Mouse (Mus musculus): ENCODE results near the gene D630003M21Rik. TPM values are rescaled to one million over a fixed set of nuclear protein-coding genes. Genes with fewer than 3 reads are reported as not detected.

The D630003M21Rik gene
- polyA plus RNA-seq (2015; fragmentation: Nextera tagmentation; extraction: Ambion mirVana) = 1.9 and 2.1 TPM in 2 replicates

DNA sequence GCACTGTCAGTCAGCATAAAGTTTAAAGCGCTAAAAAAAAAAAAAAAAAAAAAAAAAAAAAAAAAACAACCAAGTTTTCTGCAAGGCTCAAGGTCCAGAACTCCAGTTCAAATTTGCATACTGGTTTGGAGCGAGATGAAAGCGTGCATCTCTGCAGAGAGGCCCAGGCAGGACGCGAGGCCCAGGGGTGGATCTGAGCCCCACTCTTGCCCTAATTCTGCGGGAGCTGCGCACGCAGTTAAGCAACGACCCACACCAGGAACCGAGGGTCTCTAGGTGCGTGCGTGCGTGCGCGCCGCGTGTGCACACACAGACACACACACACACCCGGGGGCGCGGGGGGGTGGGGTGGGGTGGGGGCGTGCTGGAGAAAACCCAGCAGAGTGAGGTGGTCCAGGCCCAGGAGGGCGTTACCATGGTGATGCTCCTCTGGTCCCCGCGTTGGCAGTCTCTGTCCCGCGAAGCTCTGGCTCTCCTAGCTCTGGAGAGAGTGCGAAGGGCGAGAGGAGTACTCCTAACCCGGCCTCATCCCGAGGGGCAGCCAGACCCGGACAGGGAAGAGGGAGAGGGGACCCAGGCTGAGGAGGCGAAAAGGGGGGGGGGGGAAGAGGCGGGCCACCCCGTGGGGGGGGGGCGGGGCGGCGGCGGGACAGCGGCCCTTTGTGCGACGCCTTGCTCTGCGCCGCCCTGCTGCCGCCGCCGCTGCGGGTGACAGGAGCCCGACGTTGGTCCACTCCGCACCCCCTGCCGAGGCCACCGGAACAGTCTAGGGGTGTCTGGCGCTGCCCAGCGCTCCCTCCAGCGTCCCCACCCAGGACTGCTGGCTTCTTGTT is at the start of gene D630003M21Rik:
Gene D630003M21Rik (minus strand): TSS at position 553 of the 833 bp plus-strand sequence.
- no peaks in the 10 kb centered on the region for H3K9me3 ChIP-seq (ENCODE audit: control insufficient read depth, low read length)
- H3K27me3 ChIP-seq (replicated peaks; ENCODE audit: control insufficient read depth, insufficient read depth, low read length) = no peaks in the 10 kb centered on the region
- H3K4me2 ChIP-seq (ENCODE audit: low read length) = peak within 1 kb of the TSS; percentile 76
- peak within 1 kb of the TSS; percentile 49 for H3K4me3 ChIP-seq (ENCODE audit: low read length)
- H3K9ac ChIP-seq (ENCODE audit: low read depth, low read length) = peak within 1 kb of the TSS; percentile 73
- peak within 1 kb of the TSS; percentile 29; the same call in 1 of the 2 replicates for H3K27ac ChIP-seq (ENCODE audit: low read depth, low read length)
- ATAC-seq = peak; percentile 87
- WGBS = under 1% methylated on average over 37 of the region's 55 CpGs
- H3K36me3 ChIP-seq (ENCODE audit: control insufficient read depth, insufficient read depth, low read length) = no peaks in the 10 kb centered on the region
- peaks cover 13% of the 10 kb centered on the region for H3K4me1 ChIP-seq (ENCODE audit: control insufficient read depth, insufficient read depth, low read depth, low read length)

DNA sequence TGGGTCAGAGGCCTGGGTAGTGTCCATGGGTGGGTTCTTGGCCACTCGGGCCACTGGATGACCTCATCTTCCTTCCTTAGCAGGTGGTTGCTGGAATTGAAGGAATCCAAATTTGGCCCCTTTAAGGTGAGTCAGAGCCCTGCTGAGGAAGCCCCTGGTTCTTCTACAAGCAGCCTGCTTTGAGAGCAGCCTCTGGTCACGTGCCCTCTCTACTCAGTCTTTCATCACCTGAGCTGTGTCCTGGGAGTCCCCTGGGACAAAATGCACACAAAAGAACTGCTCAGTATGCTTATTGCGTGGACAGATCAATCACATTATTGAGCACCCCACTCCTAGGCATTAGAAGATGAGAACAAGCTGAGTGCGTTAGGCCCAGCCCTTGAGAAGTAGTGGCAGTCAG is 47.9 kb upstream of the D630003M21Rik start:
- Histone ChIP-seq H3K27me3 (replicated peaks; ENCODE audit: control insufficient read depth, insufficient read depth, low read length) (no peaks in the 10 kb centered on the region), H3K27ac (ENCODE audit: low read depth, low read length) (no peak overlapping the region), H3K4me1 (ENCODE audit: control insufficient read depth, insufficient read depth, low read depth, low read length) (no peaks in the 10 kb centered on the region), H3K9me3 (ENCODE audit: control insufficient read depth, low read length) (no peaks in the 10 kb centered on the region), H3K4me2 (ENCODE audit: low read length) (no peak overlapping the region), H3K4me3 (ENCODE audit: low read length) (no peak overlapping the region), H3K36me3 (ENCODE audit: control insufficient read depth, insufficient read depth, low read length) (no peaks in the 10 kb centered on the region), H3K9ac (ENCODE audit: low read depth, low read length) (no peak overlapping the region)
- WGBS = 82% methylated on average over 4 of the region's 4 CpGs
- ATAC-seq = no peak

DNA sequence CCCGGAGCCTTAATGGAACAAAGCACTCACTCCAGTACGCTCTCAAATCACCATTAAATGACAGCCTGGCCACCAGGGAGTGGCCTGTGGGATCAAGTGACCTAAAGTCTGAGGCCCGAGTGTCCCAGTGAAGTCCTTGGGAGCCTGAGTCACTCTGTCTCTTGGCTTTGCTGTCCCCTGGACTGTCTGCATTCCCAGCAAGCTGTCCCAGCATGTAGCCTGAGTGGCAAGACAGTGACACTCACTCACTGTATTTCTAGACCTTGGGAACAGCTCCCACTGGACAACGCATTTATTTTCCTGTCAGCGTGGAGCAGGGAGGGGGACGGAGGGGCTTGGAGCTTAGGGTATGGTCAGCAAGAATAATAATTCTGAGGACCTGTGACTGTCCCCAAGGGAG is 47.4 kb upstream of the D630003M21Rik start:
- Histone ChIP-seq H3K9me3 (ENCODE audit: control insufficient read depth, low read length) (no peaks in the 10 kb centered on the region), H3K4me2 (ENCODE audit: low read length) (no peak overlapping the region), H3K27me3 (replicated peaks; ENCODE audit: control insufficient read depth, insufficient read depth, low read length) (no peaks in the 10 kb centered on the region), H3K9ac (ENCODE audit: low read depth, low read length) (no peak overlapping the region), H3K27ac (ENCODE audit: low read depth, low read length) (no peak overlapping the region), H3K36me3 (ENCODE audit: control insufficient read depth, insufficient read depth, low read length) (no peaks in the 10 kb centered on the region), H3K4me3 (ENCODE audit: low read length) (no peak overlapping the region), H3K4me1 (ENCODE audit: control insufficient read depth, insufficient read depth, low read depth, low read length) (no peaks in the 10 kb centered on the region)
- ATAC-seq = no peak
- WGBS = 74% methylated on average over 6 of the region's 6 CpGs

DNA sequence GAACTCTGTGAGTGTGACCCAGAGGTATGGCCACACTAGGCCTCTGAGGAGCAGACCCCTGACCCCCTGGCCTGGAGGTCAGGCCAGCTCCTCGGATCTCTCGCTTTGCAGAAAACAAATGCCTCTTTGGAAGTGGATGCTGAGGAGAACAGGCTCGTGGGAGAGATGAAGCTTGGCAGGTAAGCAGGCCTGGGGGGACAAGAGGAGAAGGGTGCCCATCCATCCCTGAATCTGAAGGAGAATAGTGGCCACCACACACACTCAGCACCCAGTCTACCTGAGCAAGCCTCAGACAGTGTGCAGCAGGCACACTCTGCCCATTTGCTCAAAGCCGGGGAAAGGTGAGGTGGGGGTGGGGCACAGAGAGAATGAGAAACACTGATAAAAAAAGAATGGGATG is 46.8 kb upstream of the D630003M21Rik start:
- 77% methylated on average over 4 of the region's 4 CpGs for WGBS
- H3K9ac ChIP-seq (ENCODE audit: low read depth, low read length) = no peak overlapping the region
- H3K4me1 ChIP-seq (ENCODE audit: control insufficient read depth, insufficient read depth, low read depth, low read length) = no peaks in the 10 kb centered on the region
- no peaks in the 10 kb centered on the region for H3K9me3 ChIP-seq (ENCODE audit: control insufficient read depth, low read length)
- no peak overlapping the region for H3K27ac ChIP-seq (ENCODE audit: low read depth, low read length)
- H3K27me3 ChIP-seq (replicated peaks; ENCODE audit: control insufficient read depth, insufficient read depth, low read length) = no peaks in the 10 kb centered on the region
- no peak overlapping the region for H3K4me2 ChIP-seq (ENCODE audit: low read length)
- ATAC-seq = no peak
- no peaks in the 10 kb centered on the region for H3K36me3 ChIP-seq (ENCODE audit: control insufficient read depth, insufficient read depth, low read length)
- H3K4me3 ChIP-seq (ENCODE audit: low read length) = no peak overlapping the region

DNA sequence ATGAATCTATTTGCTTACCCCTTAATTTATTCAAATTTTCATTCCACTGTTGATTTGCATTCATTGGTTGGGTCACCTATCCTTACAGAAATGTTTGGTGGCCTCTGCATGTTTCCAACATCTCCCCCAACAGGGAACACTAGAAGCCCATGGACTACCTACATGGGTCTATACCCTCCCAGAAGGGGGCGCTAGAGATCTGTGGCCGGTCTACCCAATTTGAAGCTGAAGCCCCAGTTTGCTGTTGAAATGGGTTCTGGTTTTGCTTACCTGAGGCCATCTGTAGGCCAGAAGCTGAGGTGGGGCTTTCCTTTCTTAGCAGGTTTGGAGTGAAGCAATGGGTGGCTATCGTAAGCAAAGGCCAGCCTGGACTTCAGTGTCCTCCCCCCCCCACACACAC is 46.3 kb upstream of the D630003M21Rik start:
- WGBS = 96% methylated on average over 3 of the region's 3 CpGs
- ATAC-seq = no peak
- H3K9me3 ChIP-seq (ENCODE audit: control insufficient read depth, low read length) = no peaks in the 10 kb centered on the region
- no peak overlapping the region for H3K4me2 ChIP-seq (ENCODE audit: low read length)
- H3K9ac ChIP-seq (ENCODE audit: low read depth, low read length) = no peak overlapping the region
- no peak overlapping the region for H3K4me3 ChIP-seq (ENCODE audit: low read length)
- H3K4me1 ChIP-seq (ENCODE audit: control insufficient read depth, insufficient read depth, low read depth, low read length) = no peaks in the 10 kb centered on the region
- H3K36me3 ChIP-seq (ENCODE audit: control insufficient read depth, insufficient read depth, low read length) = no peaks in the 10 kb centered on the region
- no peak overlapping the region for H3K27ac ChIP-seq (ENCODE audit: low read depth, low read length)
- no peaks in the 10 kb centered on the region for H3K27me3 ChIP-seq (replicated peaks; ENCODE audit: control insufficient read depth, insufficient read depth, low read length)

DNA sequence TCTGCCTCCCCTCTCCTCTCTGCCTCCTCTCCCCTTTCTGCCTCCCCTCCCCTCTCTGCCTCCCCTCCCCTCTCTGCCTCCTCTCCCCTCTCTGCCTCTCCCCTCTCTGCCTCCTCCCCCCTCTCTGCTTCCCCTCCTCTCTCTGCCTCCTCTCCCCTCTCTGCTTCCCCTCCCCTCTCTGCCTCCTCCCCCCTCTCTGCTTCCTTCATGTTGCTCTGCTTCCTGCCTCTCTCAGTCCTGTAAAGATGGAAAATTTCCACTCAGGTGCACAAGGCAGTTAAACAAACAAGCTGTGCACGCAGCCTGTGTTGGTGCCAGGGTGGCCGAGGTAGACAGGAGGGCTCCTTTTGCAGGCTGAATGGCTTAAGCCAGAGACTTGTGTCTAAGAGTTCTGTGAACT is 44.6 kb upstream of the D630003M21Rik start:
- Histone ChIP-seq H3K4me1 (ENCODE audit: control insufficient read depth, insufficient read depth, low read depth, low read length) (no peaks in the 10 kb centered on the region), H3K36me3 (ENCODE audit: control insufficient read depth, insufficient read depth, low read length) (no peaks in the 10 kb centered on the region), H3K4me3 (ENCODE audit: low read length) (no peak overlapping the region), H3K9me3 (ENCODE audit: control insufficient read depth, low read length) (no peaks in the 10 kb centered on the region), H3K9ac (ENCODE audit: low read depth, low read length) (no peak overlapping the region), H3K4me2 (ENCODE audit: low read length) (no peak overlapping the region), H3K27me3 (replicated peaks; ENCODE audit: control insufficient read depth, insufficient read depth, low read length) (no peaks in the 10 kb centered on the region), H3K27ac (ENCODE audit: low read depth, low read length) (no peak overlapping the region)
- 10% methylated on average over 2 of the region's 2 CpGs for WGBS
- ATAC-seq = no peak

DNA sequence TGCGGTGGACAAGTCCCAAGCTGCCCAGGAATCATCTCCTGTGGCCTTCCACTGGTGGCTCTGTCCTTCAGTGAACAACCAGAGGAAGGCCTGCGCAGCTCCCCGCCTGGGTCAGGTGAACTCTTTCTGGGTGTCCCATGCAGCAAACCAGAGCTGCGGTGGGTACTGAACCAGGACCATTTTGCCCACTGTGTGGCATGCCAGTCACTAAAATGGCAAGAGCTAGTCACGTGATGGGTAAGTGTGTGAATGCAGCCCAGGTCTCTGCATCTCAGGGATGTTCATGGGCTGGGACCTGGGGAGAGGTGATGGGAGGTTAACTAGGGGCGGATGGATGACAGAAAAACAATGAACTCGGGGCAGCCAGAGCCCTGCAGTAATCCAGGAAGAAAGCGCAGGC is 41.0 kb upstream of the D630003M21Rik start:
- no peaks in the 10 kb centered on the region for H3K36me3 ChIP-seq (ENCODE audit: control insufficient read depth, insufficient read depth, low read length)
- H3K4me2 ChIP-seq (ENCODE audit: low read length) = no peak overlapping the region
- WGBS = 81% methylated on average over 8 of the region's 8 CpGs
- H3K27me3 ChIP-seq (replicated peaks; ENCODE audit: control insufficient read depth, insufficient read depth, low read length) = no peaks in the 10 kb centered on the region
- no peak overlapping the region for H3K4me3 ChIP-seq (ENCODE audit: low read length)
- H3K9ac ChIP-seq (ENCODE audit: low read depth, low read length) = no peak overlapping the region
- no peak overlapping the region for H3K27ac ChIP-seq (ENCODE audit: low read depth, low read length)
- no peak for ATAC-seq
- H3K9me3 ChIP-seq (ENCODE audit: control insufficient read depth, low read length) = no peaks in the 10 kb centered on the region
- H3K4me1 ChIP-seq (ENCODE audit: control insufficient read depth, insufficient read depth, low read depth, low read length) = no peaks in the 10 kb centered on the region

DNA sequence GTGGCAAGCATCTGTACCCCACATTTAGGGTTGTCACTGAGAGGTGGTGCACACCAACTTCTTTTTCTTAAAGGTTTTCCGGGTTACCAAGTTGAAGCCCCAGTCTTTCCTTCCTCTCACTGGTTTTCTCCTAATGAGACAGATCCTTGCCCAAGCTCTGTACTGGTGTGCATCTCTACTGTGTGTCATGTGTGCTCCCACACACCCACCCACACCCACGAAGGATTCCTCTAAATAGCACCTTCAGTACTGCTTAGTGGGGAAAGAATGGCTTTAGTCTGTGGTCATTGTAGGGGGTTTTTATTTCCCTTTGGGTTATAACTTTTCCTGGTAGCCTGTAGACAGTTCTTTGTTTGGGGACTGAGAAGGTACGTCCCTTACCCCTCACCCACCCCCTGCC is 35.9 kb upstream of the D630003M21Rik start:
- no peak overlapping the region for H3K4me3 ChIP-seq (ENCODE audit: low read length)
- WGBS = 76% methylated on average over 3 of the region's 3 CpGs
- no peaks in the 10 kb centered on the region for H3K27me3 ChIP-seq (replicated peaks; ENCODE audit: control insufficient read depth, insufficient read depth, low read length)
- no peak overlapping the region for H3K4me2 ChIP-seq (ENCODE audit: low read length)
- no peaks in the 10 kb centered on the region for H3K4me1 ChIP-seq (ENCODE audit: control insufficient read depth, insufficient read depth, low read depth, low read length)
- no peak for ATAC-seq
- no peak overlapping the region for H3K27ac ChIP-seq (ENCODE audit: low read depth, low read length)
- no peaks in the 10 kb centered on the region for H3K36me3 ChIP-seq (ENCODE audit: control insufficient read depth, insufficient read depth, low read length)
- no peak overlapping the region for H3K9ac ChIP-seq (ENCODE audit: low read depth, low read length)
- H3K9me3 ChIP-seq (ENCODE audit: control insufficient read depth, low read length) = no peaks in the 10 kb centered on the region

DNA sequence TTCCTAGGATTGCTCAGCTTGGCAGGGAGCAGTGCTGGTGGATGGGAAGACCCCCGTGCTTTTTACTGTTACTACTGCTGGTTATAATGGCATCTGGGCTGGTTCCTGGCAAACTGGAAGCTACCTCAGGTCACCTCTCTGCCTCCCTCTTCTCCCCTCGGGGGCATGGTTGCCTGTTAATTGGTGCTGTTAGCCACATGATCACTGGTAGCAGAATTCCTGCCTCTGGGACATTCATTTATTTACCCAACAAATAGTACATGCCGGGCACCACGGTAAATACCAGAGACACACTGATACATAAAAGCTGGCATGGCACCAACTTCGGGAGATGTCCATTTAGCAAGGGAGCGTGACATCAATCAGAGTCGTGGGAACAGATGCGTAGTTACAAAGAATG is 30.5 kb upstream of the D630003M21Rik start:
- no peak overlapping the region for H3K4me3 ChIP-seq (ENCODE audit: low read length)
- no peak overlapping the region for H3K27ac ChIP-seq (ENCODE audit: low read depth, low read length)
- no peaks in the 10 kb centered on the region for H3K9me3 ChIP-seq (ENCODE audit: control insufficient read depth, low read length)
- H3K27me3 ChIP-seq (replicated peaks; ENCODE audit: control insufficient read depth, insufficient read depth, low read length) = no peaks in the 10 kb centered on the region
- no peak for ATAC-seq
- H3K36me3 ChIP-seq (ENCODE audit: control insufficient read depth, insufficient read depth, low read length) = no peaks in the 10 kb centered on the region
- H3K9ac ChIP-seq (ENCODE audit: low read depth, low read length) = no peak overlapping the region
- H3K4me1 ChIP-seq (ENCODE audit: control insufficient read depth, insufficient read depth, low read depth, low read length) = no peaks in the 10 kb centered on the region
- no peak overlapping the region for H3K4me2 ChIP-seq (ENCODE audit: low read length)
- 60% methylated on average over 8 of the region's 8 CpGs for WGBS
